Mouse (Mus musculus) adrenal gland, adult 8-10 months (tissue): ENCODE data around the gene Kcnh3. TPM values are rescaled to one million over a fixed set of nuclear protein-coding genes. Genes with fewer than 3 reads are reported as not detected.

Experiments
- DNase-seq: peaks from one replicate; pipeline ENCODE4 v3.0.0; 2022
- total RNA-seq, 4 experiments: library from RNA; stranded (reverse); gene quantifications; 2 replicates each; pipeline ENCODE4 v1.2.4; 2022

The Kcnh3 gene
- total RNA-seq, 4 experiments from 2014 or later: 0.70 to 1.9 (median 1.5) TPM

DNA sequence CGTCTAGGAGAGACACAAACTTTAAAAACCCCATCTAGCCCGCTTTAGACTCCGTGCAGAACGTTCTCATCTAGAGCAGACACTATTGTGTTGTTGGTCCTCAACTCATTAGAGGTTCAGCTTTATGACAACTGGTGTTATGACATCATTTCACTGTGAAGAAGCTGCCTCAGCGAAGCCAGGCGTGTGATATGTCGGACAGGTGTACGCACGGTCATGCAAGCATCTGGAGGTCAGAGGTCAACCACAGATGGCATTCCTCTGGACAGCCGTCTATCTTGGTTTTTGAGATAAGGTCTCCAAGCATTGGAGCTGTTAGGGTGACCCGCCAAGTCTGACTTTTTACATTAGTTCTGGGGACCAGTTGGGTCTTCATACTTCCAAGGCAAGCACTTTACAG is 65.9 kb downstream of the Kcnh3 start:
- no peak for DNase-seq

Other genes with a start within 250 kb of the Kcnh3 start
- 100 to 1,000 TPM; 207 to 347 (median 262) TPM for gene Tuba1c, start 195.0 kb upstream of the Kcnh3 start, total RNA-seq
- gene Prph, start 169.7 kb upstream of the Kcnh3 start, total RNA-seq: 1 to 10 TPM in 2 of 4 experiments, under 1 TPM in 2; 0.81 to 2.2 (median 1.4) TPM
- 1 to 10 TPM in 1 of 4 experiments, under 1 TPM in 3; 0.22 to 2.3 (median 0.67) TPM for gene Troap, start 150.3 kb upstream of the Kcnh3 start, total RNA-seq
- not detected for gene C1ql4, start 137.0 kb upstream of the Kcnh3 start, total RNA-seq
- gene Dnajc22, start 131.7 kb upstream of the Kcnh3 start, total RNA-seq: 1 to 10 TPM in 2 of 4 experiments, under 1 TPM in 2; 0.37 to 1.6 (median 1.2) TPM
- gene Spats2, start 98.9 kb upstream of the Kcnh3 start, total RNA-seq: 10 to 100 TPM; 13.9 to 20.1 (median 17.6) TPM
- 10 to 100 TPM; 43.9 to 54.3 (median 49.1) TPM for gene Mcrs1, start 27.1 kb downstream of the Kcnh3 start, total RNA-seq
- 10 to 100 TPM; 46.5 to 76.6 (median 51.2) TPM for gene Prpf40b, start 70.2 kb downstream of the Kcnh3 start, total RNA-seq
- gene Fam186b, start 71.0 kb downstream of the Kcnh3 start, total RNA-seq: 1 to 10 TPM; 2.6 to 4.5 (median 3.8) TPM
- 10 to 100 TPM; 16.5 to 29.3 (median 24.4) TPM for gene Fmnl3, start 145.6 kb downstream of the Kcnh3 start, total RNA-seq
- gene Tmbim6, start 168.0 kb downstream of the Kcnh3 start, total RNA-seq: 100 to 1,000 TPM; 442 to 837 (median 596) TPM
- gene Nckap5l, start 232.9 kb downstream of the Kcnh3 start, total RNA-seq: 10 to 100 TPM; 20.2 to 54.8 (median 28.3) TPM
- gene Bcdin3d, start 249.9 kb downstream of the Kcnh3 start, total RNA-seq: 1 to 10 TPM; 5.2 to 8.1 (median 7.1) TPM